Mouse (Mus musculus): Measurements from ENCODE around the gene Srsf7.
A peak's percentile ranks its signal among the peaks of the same experiment; 100 is the strongest.
"Not testable (repeated sequence)": the region's sequence is repeated elsewhere in the genome, so short reads cannot be mapped to it uniquely, and the experiment has no call there.

Gene Srsf7

DNA sequence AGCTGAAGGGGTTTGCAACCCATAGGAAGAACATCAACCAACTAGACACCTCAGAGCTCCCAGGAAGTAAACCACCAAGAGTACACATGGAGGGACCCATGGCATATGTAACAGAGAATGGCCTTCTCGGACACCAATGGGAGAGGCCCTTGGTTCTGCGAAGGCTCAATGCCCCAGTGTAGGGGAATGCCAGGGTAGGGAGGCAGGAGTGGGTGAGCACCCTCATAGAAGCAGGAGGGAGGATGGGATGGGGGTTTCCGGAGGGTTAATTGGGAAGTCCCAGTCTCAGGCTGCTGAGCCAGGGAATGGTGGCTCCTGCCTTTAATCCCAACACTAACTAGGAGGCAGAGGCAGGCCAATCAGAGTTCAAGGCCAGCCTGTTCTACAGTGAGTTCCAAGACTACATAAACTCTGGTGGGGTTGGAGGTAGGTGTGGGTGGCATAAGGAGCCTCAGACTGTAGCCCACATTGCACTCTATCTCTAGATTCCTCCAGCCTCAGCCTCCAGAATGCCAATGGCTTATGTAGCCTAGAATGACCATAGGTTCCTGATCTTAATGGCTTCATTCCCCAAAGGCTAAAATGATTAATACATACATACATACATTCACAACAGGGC, 7.8 kb downstream of the Srsf7 start:
- no peak for DNase-seq (ENCODE audit: low read depth, low spot score)

DNA sequence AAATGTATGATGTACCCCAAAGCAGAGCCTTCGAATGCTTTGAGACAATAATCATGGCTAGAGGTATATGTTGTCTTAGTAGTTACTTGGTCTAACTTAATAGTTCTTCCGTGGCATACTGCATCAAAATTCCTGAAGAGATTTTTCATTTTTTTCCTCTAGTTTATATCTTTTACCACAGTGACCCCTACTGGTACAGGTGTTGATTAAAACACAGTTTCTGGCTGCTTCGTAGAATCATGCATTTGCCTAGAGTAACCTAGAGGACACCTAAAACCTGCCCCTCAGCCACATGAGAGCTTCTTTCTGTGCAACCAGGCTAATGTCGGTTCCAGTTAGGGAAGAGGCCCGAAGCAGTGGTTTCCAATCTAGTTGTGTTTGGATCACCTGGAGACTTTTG, 14.0 kb downstream of the Srsf7 start:
- no peak for DNase-seq (ENCODE audit: low read depth, low spot score)

DNA sequence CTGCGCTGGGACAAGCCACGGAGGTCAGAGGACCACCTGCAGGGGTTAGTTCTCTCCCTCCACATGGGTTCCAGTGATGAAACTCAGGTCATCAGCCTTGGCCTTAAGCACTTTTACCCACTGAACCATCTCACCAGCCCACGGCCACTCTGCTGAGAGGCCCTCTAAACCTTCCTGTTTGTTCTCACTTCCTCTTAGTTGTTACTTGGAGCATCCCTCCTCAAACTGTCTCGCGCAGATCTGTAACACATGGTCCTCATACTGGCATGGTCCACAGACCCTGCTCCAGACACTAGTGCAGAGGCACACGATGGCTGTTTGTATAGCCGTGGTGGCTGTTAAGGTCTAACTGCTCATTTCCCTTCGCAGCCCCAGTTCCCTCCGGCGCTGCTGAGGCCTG, 23.5 kb downstream of the Srsf7 start:
- no peak for DNase-seq (ENCODE audit: low read depth, low spot score)

DNA sequence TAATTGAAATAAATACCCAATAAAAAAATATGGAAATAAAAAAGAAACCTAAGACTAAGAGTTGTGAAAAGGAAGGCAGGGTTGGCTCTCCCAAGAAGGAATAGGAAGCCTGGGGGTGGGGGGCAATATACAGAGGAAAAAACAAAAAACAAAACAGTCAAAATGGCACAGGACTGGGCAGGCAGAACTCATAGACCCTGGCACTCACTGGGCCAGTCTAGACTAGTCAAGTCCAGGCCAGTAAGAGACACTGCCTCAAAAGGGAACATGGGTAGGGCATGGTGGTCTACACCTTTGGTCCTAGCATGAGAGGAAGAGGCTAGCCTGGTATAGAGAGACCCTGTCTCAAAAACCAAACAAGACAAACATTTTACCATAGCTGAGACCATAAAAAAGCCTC, 26.6 kb downstream of the Srsf7 start:
- no peak for DNase-seq (ENCODE audit: low read depth, low spot score)

DNA sequence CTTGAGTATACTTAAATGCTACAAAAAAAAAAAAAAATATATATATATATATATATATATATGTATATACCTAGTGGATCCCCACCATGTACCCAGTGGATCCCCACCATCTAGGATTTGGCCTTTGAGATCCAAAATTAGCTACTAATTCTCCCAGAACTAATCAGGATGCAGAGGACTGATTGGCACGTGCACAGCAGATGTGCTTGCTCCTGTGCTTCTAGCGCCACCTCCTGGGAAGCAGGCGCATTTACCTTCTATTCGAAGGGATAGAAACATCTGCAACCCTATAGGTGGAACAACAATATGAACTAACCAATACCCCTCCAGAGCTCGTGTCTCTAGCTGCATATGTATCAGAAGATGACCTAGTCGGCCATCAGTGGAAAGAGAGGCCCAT, 27.1 kb downstream of the Srsf7 start:
- peak; percentile 56 for DNase-seq (ENCODE audit: low read depth, low spot score)

DNA sequence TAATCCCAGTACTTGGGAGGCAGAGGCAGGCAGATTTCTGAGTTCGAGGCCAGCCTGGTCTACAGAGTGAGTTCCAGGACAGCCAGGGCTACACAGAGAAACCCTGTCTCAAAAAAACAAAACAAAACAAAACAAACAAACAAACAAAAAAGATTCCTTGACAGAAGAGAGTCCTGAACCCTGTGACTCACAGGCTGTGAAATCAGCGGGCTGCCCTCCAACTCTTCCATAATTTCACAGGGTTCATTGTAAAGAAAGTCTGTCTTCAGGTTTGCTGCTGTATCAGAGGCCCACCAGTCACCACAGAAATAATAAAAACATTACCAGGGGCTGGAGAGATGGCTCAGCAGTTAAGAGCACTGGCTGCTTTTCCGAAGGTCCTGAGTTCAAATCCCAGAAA, 28.3 kb downstream of the Srsf7 start:
- DNase-seq (ENCODE audit: low read depth, low spot score), result not testable (repeated sequence)

DNA sequence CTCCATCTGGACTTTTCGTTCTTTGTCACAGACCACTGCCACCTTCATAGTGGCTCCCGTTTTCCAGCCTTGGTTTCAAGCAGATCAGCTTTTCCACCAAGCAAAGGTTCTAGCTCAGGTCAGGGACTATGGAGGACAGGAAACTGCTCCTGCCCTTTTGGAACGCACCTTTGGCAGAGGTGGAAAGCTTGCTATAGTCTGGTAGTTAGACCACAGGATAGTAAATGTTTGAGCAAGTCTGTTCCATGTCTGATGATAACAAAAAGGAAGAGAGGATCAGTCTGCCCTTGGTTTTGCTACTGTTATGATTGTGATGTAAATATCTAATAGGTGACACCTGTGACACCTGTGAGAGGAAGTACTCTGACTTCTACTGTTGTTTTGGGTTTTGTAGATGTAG, 31.1 kb downstream of the Srsf7 start:
- DNase-seq (ENCODE audit: low read depth, low spot score), result no peak

DNA sequence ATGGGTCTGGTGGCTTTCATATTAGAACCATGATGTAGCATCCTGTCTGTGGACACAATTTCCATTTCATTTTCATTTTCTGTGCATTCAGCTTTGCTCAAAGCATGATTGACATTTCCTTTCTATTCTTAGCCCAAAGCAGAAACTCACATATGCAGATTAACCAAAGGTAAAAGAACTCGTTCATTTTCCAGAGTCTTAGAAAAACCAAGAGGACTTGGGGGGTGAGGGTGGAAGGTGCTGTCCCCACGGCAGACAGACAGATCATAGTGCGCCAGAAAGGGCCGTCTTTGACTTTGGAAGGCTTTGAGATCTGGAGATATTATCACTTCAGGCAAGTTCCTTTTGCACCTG, 31.7 kb downstream of the Srsf7 start:
- no peak for DNase-seq (ENCODE audit: low read depth, low spot score)

DNA sequence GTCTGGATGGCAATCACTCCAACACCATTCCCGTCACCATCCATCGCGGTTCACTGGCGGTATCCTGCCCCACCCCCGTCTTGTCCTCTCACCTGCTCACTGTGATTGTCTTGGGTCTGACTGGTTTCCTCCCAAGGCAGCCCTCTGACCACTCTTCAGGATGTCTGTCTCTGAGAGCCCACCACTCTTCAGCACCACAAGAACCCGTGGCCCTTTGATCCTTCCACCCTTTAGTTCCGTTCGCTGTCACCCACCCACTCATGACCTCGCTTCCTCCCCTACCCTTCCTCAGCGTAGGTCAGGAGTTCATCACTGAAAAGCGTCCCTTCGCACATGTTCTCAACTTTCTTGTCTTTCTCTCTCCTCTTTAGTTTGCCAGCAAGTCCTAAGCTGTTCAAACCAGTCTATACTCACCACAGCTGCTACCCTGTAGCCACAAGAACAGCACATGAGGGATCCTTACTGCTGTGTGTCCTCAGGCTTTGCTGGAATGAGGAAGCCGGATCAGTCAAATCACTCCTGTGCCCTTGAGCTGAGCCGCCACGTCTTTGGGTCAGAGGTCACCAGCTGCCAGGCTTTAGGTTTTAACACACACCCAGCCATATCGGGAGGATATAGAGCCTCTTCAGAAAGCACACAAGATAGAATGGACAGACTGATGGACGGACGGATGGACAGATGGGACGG, 32.3 kb downstream of the Srsf7 start:
- no peak for DNase-seq (ENCODE audit: low read depth, low spot score)

DNA sequence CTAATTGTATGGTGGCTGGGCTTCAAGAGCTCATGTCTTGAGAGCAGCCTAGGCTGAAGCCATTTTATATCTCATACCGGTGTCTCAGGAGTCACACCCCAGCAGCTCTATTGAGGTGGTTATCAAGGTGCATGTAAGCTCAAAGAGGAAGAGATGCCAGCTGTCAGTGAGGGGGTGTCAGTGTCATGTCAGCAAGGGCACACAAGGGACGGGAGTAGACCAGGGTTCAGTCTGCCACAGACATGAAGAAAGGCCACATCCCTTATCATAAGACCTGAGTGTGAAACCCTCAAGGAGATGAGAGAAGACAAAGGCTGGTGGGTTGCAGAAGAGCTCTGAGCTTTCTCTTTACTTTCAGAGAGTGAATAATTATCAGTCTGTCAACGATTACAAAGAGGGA, 33.0 kb downstream of the Srsf7 start:
- DNase-seq (ENCODE audit: low read depth, low spot score), result no peak

DNA sequence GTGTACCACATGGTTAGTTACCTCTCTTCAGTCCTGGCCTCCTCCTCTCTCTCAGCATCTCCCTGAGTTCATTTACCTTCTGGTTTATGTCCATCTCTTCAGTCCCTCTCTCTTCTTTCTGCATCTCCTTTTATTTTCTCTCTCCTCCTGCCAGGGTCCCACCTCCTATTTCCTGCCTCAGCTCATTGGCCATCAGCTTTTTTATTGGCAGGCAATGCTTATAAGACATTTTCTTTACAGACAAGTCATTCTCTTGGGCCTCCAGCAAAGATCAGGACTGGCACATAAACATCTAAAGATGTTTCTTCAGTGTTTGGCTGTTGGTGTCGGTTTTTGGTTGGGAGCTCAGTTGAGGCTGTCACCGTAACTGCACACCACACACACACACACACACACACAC, 33.4 kb downstream of the Srsf7 start:
- no peak for DNase-seq (ENCODE audit: low read depth, low spot score)

DNA sequence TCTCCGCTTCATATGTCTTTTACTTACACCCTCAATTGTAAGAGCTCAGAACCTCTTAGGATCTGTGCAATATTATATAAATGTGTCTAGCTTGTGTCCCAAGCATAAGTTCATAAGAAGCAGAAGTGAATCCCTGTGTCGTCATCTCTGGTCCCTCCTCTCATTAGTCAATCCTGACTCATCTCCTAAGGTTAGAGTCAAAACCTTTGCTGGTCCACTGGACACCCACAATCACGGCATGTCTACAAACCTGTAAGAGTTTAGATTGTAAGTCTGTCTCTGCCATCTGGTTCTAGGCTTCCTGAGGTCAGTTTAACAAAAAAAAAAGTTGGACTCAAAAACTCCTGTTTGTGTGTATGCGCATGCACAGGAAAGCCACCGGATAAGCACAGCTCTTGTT, 34.3 kb downstream of the Srsf7 start:
- DNase-seq (ENCODE audit: low read depth, low spot score), result no peak

DNA sequence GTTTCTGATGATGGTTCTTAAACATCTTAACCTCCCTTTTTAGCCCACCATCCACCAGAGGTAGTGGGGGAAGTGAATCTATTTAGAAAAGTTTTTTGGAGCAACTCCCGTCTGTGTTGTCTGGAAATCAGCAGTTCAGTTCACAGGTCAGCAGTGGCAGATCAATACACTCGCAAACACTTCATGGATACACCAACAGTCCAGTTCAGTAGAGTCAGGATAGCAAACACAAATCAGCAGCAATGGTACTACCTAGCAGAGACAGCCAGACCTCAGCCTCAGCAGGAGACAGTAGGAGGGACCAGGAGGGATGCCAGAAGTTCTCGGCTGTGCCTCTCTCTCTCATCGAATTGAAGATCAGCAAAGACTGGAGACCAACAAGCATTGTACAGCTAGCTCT, 35.2 kb downstream of the Srsf7 start:
- no peak for DNase-seq (ENCODE audit: low read depth, low spot score)

DNA sequence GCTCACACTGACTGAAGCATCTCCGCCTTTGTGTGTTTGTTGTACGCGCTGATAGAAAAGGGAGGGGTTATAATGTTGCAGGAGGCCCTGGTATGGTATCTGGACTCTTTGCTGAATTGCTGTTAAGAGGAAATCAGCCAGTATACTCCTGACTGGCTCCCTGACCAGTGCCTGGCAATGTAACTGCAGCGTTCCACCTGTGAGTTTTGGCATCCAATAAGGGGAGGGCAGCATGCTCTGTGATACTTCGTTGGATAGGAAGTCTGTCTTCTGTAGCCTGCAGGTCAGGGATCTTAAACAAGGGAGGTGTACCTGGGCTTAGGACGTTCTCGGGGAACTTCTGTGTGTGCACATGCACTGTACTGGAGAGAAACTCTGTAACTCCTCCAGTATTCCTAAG, 36.2 kb downstream of the Srsf7 start:
- DNase-seq (ENCODE audit: low read depth, low spot score), result no peak

DNA sequence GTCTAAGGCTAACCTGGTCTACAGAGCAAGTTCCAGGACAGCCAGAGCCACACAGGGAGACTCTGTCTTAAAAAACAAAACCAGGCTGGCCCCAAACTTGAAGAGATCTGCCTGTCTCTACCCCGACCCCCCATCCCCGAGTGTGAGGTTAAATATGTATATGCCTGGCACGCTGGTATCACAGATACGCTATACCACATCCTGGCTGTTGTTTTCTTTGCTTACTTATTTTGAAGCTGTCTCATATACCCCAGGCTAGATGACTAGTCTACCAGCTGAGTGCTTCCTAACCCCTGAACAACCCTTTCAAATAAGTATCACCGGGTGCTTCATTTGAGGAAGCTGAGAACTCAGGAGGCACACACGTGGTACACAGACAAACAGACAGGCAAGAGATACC, 37.3 kb downstream of the Srsf7 start:
- DNase-seq (ENCODE audit: low read depth, low spot score), result no peak

DNA sequence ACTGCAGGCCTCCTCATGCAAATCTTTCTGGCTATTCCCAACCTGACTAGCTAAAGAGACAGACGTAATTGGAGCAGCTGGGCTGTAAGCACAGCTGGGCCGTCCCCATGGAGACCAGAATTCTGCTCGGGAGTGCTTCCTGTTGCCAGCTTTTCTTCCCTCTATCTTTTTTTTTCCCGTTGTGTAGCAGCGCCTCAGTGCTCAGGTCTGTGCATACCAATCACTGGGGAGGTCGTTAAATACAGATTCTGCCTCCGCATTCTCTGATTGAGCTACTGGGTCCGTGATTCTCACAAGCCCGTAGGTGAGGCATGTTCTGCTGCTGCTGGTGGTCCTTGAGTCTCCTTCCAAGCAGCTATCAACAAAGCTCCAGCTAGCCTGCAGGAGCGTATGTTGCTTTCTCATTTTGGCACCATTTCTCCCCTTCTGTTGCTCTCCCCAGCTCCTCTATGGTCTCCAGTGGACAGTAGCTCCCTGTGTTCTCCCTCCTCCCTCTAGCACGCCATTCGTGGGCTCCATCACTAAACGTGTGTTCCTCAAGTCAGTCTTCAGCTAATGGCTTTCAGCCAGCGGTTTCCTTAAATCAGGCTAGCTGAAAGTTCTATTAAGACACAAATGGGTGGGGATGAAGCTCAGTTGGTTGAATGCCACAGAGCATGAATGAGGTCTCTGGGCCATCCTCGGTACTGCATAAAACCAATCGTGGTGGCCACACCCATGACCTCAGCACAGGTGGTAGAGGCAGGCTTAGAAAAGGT, 38.5 kb downstream of the Srsf7 start:
- DNase-seq (ENCODE audit: low read depth, low spot score), result peak; percentile 34

DNA sequence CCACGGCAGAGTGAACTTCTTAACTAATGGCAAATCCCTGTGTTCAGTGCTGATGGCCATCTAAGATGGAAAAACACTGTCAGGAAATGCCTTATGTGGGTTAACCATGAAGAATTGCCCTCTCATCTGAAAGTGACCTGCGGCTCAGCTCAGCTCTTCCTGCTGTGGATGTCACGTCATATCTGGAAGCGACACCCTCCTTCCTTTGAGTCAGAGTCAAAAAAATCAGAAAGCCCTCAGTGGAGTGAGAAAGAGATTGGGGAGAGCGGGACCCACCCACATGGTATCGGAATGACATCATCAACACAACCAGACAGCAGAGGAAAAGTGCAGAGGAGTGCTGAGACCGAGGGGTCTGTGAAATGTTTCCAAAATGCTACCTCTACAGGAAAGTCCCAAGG, 39.3 kb downstream of the Srsf7 start:
- no peak for DNase-seq (ENCODE audit: low read depth, low spot score)

DNA sequence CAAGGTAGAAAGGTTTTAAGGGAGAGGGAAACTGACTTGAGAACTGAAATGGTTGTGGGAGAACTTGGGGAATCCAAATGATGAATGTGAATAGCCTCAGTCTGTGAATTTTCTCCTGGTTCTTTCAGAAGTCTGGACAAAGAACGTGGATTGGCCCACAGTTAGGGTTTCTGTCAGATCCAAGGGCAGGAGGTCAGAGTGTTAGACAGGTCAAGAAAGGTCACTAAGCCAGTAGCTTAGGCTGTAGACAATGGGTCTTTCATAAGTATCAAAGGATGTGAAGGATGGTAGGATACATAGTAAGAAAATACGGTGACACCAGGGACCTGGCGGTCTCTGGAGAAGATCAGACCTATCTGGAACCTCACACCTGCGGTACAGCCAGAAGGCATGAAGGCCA, 39.7 kb downstream of the Srsf7 start:
- DNase-seq (ENCODE audit: low read depth, low spot score), result no peak

DNA sequence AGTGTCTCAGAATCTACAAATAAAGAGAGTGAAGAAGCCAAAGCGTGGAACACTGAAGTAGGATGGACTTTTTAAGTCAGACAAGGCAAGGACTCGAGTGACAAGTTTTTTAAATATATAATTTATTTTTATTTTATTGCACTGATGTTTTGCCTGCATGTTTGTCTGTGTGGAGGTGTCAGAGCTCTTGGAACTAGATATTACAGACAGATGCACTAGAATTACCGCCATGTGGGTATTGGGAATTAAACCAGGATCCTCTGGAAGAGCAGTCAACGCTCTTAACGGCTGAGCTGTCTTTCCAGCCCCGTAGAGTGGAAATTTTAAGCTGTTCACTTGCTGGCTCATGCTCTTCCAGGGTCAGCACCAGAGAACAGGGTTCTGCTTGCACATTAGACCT, 40.8 kb downstream of the Srsf7 start:
- DNase-seq (ENCODE audit: low read depth, low spot score), result no peak

DNA sequence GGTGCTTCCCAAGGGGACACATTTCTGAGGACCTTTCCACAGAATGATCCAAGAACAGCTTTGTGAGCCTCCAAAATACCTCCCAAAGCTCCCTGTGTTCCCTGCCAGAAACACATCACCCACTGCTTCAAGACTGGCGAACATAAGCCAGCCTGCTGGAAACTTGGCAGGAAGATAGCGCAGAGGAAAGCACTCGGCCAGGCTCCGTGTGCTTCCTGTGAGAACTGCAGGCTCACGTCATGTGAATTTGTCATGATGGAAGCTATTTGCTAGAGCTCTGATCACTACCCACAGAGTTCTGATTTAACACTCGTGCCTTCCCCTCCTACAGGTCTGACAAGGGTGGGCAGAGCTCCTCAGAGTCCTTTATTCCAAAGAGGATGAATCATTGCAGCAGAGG, 41.4 kb downstream of the Srsf7 start:
- DNase-seq (ENCODE audit: low read depth, low spot score), result no peak

DNA sequence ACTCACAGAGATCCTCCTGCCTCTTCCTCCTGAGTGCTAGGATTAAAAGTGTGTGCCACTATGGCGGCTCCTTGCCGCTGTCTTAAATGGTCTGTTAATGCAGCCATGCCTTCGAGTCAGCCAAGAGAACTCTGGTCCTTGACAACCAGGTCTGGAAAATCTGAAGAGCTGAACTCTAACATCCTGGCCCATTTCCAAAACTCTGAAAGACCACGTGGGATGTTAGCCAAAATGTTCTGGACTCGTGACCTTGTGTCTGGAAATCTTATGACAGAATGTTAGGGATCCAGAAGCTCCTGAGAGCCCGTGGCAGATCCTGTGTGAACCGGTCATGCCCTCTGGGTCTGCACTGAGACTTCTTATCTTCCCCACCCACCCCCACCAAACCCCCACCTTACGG, 43.1 kb downstream of the Srsf7 start:
- DNase-seq (ENCODE audit: low read depth, low spot score), result no peak

DNA sequence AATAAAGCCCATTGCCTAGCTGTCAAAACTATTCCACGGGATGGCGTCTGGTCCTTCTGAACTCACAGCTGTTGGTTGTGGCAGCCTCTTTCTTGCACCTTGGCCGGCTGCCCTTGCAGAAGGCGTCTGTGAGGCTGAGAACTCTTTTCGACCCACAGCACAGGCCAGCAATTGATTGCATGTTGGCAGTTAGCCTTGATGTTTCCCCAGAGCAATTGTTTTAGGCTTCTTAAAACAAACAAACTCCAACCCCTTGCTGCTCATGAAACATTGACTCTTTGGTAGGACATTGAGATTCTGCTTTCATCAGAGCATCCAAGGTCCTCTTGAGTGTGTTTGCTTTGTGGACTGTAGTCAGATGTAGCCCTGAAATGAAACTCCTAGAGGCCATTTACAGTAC, 46.7 kb downstream of the Srsf7 start:
- DNase-seq (ENCODE audit: low read depth, low spot score), result no peak

DNA sequence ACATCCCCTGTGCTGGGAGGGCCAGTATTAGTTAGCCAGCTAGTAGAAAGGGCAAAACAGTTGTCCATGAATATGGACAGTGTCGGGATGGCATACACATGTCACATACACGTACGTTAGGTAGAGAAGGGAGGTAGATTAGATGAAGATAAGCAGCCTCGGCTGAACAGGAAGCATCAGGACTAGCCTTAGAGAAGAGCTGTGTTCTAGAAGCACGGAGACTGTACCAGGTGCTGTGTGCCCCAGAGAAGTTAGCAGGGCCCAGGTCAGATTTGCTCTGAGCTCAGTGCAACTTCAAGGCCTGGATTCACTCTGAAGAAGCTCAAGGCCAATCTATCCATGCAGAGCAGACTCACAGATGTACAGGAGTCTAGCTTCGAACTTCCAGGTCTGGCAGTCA, 49.6 kb downstream of the Srsf7 start:
- no peak for DNase-seq (ENCODE audit: low read depth, low spot score)
